Mouse (Mus musculus): ENCODE data around the gene Nfix. TPM values are rescaled to one million over a fixed set of nuclear protein-coding genes. Genes with fewer than 3 reads are reported as not detected.

Gene Nfix
- polyA plus RNA-seq, 1 experiment from 2014 or later: 39.2 TPM

- whole genome bisulfite sequencing: 77% methylated on average over 6 of the region's 6 CpGs
- H3K27ac ChIP-seq: no peak overlapping the region
- no peaks in the 10 kb centered on the region for H3K27me3 ChIP-seq
- H3K4me3 ChIP-seq: no peak overlapping the region
- ATAC-seq (ENCODE audit: borderline replicate concordance, extremely low read depth, low FRiP score, low TSS enrichment): no peak
- no peaks in the 10 kb centered on the region for H3K9me3 ChIP-seq
- peaks cover 37% of the 10 kb centered on the region for H3K36me3 ChIP-seq
- no peak overlapping the region for H3K9ac ChIP-seq
- H3K4me2 ChIP-seq: no peak overlapping the region
- H3K4me1 ChIP-seq: peaks cover 12% of the 10 kb centered on the region
These were observed 131.2 kb downstream of the Nfix start for GRCm38 (mm10) chr8:84668731-84669485.

DNA sequence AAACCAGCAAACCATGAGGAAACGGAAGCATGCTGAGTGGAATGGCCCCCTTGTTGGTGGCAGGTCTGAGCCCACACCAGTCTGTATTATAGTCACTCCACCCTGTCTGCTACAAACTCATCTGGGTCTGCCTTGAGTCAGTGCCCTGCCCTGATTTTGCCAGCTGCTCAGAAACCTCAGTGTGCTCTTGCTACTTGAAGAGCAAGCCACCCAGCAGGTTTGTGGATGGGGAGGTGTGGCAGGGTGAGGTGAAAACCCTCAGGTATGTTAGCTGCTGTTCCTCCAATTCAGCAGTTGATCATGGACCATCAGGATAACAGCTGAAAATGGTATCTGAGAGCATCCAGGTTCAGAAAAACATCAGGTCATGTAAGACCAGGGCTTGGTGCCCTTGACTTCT, 132.1 kb downstream of the Nfix start:
- ATAC-seq (ENCODE audit: borderline replicate concordance, extremely low read depth, low FRiP score, low TSS enrichment): no peak
- WGBS: 50% methylated on average over 1 of the region's 1 CpGs
- no peak overlapping the region for H3K27ac ChIP-seq
- peaks cover 32% of the 10 kb centered on the region for H3K36me3 ChIP-seq
- no peak overlapping the region for H3K4me2 ChIP-seq
- no peak overlapping the region for H3K4me3 ChIP-seq
- no peaks in the 10 kb centered on the region for H3K27me3 ChIP-seq
- no peak overlapping the region for H3K9ac ChIP-seq
- H3K9me3 ChIP-seq: no peaks in the 10 kb centered on the region
- peaks cover 17% of the 10 kb centered on the region for H3K4me1 ChIP-seq

DNA sequence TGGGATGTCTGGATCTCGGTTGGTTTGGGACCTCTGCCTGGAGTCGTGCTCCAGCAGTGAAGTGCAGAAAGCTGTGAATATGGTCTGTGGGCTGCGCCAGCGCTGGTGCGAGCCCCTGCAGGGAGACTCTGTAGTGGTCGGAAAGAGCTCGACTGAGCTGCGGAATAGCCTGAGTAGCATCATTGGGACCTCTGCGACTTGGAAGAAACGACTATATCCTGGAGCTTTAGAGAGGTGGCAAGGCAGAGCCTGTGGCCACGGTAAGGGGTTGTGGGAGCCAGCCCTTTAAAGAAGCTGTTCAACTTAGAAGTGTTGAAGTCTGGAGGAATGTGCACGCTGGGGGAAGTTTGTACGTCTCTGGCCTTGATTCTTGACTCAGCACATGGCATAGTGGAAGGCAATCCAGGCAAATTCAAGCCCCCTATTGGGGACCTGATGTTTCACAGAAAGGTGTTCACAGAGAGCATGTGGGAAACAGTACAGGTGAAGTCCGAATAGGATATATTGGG, 134.7 kb downstream of the Nfix start:
- Histone ChIP-seq H3K9me3 (no peaks in the 10 kb centered on the region), H3K27me3 (no peaks in the 10 kb centered on the region), H3K4me1 (peaks cover 24% of the 10 kb centered on the region), H3K9ac (peak overlapping the region; percentile 71), H3K27ac (peak overlapping the region; percentile 97), H3K4me3 (peak overlapping the region; percentile 73), H3K36me3 (peaks cover 15% of the 10 kb centered on the region), H3K4me2 (peak overlapping the region; percentile 76)
- ATAC-seq (ENCODE audit: borderline replicate concordance, extremely low read depth, low FRiP score, low TSS enrichment): peak; percentile 2; the same call in 1 of the 2 replicates
- 2% methylated on average over 14 of the region's 14 CpGs for WGBS

- under 1% methylated on average over 29 of the region's 29 CpGs for WGBS
These were observed 135.4 kb downstream of the Nfix start for GRCm38 (mm10) chr8:84664566-84665384.

DNA sequence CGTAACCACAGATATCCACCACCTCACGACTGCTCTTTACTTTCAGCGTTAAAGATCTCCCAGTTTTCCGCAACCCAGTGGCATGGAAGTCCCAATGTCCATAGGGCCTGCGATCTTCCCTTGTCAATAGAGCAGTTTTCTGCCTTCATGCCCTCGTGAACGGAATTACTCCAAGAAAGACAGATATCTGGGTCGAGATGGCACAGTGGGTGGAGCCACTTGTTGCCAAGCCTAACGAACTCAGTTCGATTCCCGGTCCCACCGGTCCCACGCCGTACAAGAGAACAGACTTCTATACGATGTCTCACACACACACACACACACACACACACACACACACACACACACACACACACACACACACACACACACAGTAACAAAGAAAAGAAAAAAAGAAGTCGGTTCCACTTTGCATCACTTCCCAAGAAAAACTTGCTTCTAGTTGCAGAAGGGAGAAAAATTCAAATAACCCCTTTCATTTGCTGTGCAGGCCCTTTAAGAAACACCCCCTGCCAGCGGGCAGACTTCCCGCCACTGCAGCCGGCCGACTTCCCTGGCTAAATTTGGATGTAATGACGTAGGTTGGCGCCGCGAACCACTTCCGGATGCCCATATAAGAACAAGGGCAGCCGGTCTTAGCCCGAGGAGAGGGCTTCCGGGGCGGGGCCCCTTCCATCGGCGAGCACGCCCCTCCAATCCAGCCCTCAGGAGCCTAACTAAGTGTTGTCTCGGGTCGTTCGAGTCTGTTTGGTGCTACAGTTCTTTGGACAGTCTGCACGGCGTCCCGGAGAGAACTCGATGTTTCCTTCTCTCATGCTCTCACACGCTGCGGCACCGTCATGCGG, 136.4 kb downstream of the Nfix start:
- Histone ChIP-seq H3K4me3 (peak overlapping the region; percentile 73), H3K27ac (peak overlapping the region; percentile 97), H3K4me2 (peak overlapping the region; percentile 76), H3K4me1 (peaks cover 39% of the 10 kb centered on the region), H3K27me3 (no peaks in the 10 kb centered on the region), H3K9me3 (no peaks in the 10 kb centered on the region), H3K36me3 (peaks cover 9% of the 10 kb centered on the region), H3K9ac (peak overlapping the region; percentile 71)
- 2% methylated on average over 43 of the region's 43 CpGs for WGBS
- peak; percentile 83 for ATAC-seq (ENCODE audit: borderline replicate concordance, extremely low read depth, low FRiP score, low TSS enrichment)

More at GRCm38 (mm10) chr8:84664566-84665384, 135.4 kb downstream of the Nfix start:
- Histone ChIP-seq H3K27me3 (no peaks in the 10 kb centered on the region), H3K9ac (peak overlapping the region; percentile 71), H3K4me1 (peaks cover 31% of the 10 kb centered on the region), H3K4me2 (peak overlapping the region; percentile 76), H3K36me3 (peaks cover 10% of the 10 kb centered on the region), H3K27ac (peak overlapping the region; percentile 97), H3K9me3 (no peaks in the 10 kb centered on the region), H3K4me3 (peak overlapping the region; percentile 73)
- peak; percentile 32; the same call in 1 of the 2 replicates for ATAC-seq (ENCODE audit: borderline replicate concordance, extremely low read depth, low FRiP score, low TSS enrichment)

DNA sequence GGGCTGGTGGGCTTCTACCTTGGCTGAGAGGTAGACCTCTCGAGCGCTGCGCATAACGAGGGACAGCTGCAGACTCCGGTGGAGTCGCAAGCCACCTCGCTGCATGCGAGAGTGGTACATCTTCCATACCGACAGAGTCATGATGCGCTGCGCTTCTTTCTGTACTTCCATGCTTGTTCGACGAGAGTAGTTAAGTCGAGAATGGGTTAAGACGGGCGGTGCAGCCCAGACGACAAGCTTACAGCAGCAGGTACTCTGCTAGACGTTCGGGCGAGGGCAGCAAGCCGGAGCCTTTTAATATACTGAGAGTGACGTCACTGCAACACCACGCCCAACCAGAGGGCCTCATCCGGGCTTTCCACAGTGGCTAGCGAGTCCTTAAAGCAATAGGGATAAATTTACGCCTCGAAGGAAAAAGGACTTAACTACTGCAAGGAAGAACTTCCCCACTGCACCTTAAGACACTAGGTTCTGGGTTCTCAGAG, 137.5 kb downstream of the Nfix start, which contains the start of gene Ier2:
Gene Ier2, minus strand, starts transcription at position 272 of the 485 bp plus-strand sequence.
- peak; percentile 78 for ATAC-seq (ENCODE audit: borderline replicate concordance, extremely low read depth, low FRiP score, low TSS enrichment)
- under 1% methylated on average over 27 of the region's 27 CpGs for WGBS

GRCm38 (mm10) chr8:84661961-84662571, 138.1 kb downstream of the Nfix start:
- Histone ChIP-seq H3K4me1 (peaks cover 54% of the 10 kb centered on the region), H3K9ac (peak overlapping the region; percentile 66), H3K36me3 (no peaks in the 10 kb centered on the region), H3K4me2 (peak overlapping the region; percentile 76), H3K27me3 (no peaks in the 10 kb centered on the region), H3K4me3 (peak overlapping the region; percentile 73), H3K9me3 (no peaks in the 10 kb centered on the region), H3K27ac (peak overlapping the region; percentile 97)
- WGBS: 1% methylated on average over 61 of the region's 61 CpGs
- no peak for ATAC-seq (ENCODE audit: borderline replicate concordance, extremely low read depth, low FRiP score, low TSS enrichment)

More for the DNA sequence above, 137.5 kb downstream of the Nfix start, which contains the start of gene Ier2:
- Histone ChIP-seq H3K9ac (peak within 1 kb of the TSS; percentile 66), H3K36me3 (peaks cover 2% of the 10 kb centered on the region; the same call in 1 of the 2 replicates), H3K9me3 (no peaks in the 10 kb centered on the region), H3K27ac (peak within 1 kb of the TSS; percentile 97), H3K4me3 (peak within 1 kb of the TSS; percentile 73), H3K27me3 (no peaks in the 10 kb centered on the region), H3K4me2 (peak within 1 kb of the TSS; percentile 76), H3K4me1 (peaks cover 49% of the 10 kb centered on the region)

- peak; percentile 44 for ATAC-seq (ENCODE audit: borderline replicate concordance, extremely low read depth, low FRiP score, low TSS enrichment)
- Histone ChIP-seq H3K4me2 (peak overlapping the region; percentile 76), H3K4me3 (peak overlapping the region; percentile 73), H3K27me3 (no peaks in the 10 kb centered on the region), H3K9ac (peak overlapping the region; percentile 66), H3K36me3 (no peaks in the 10 kb centered on the region), H3K9me3 (no peaks in the 10 kb centered on the region), H3K4me1 (peaks cover 60% of the 10 kb centered on the region), H3K27ac (peak overlapping the region; percentile 97)
- WGBS: 0% methylated on average over 24 of the region's 24 CpGs
These were observed 138.7 kb downstream of the Nfix start for GRCm38 (mm10) chr8:84661458-84661871.

GRCm38 (mm10) chr8:84660819-84661457, 139.2 kb downstream of the Nfix start:
- no peak for ATAC-seq (ENCODE audit: borderline replicate concordance, extremely low read depth, low FRiP score, low TSS enrichment)
- WGBS: 1% methylated on average over 20 of the region's 20 CpGs
- peak overlapping the region; percentile 73 for H3K4me3 ChIP-seq
- H3K9me3 ChIP-seq: no peaks in the 10 kb centered on the region
- H3K27ac ChIP-seq: peak overlapping the region; percentile 97
- H3K9ac ChIP-seq: peak overlapping the region; percentile 66
- no peaks in the 10 kb centered on the region for H3K36me3 ChIP-seq
- H3K4me2 ChIP-seq: peak overlapping the region; percentile 76
- no peaks in the 10 kb centered on the region for H3K27me3 ChIP-seq
- H3K4me1 ChIP-seq: peaks cover 61% of the 10 kb centered on the region
